Mouse (Mus musculus) midbrain, embryonic 11.5 days (tissue): ENCODE results near the gene Emc9. TPM values are rescaled to one million over a fixed set of nuclear protein-coding genes. Genes with fewer than 3 reads are reported as not detected.

Source experiments
- ATAC-seq: fragments of 200-750 bp; cut with Nextera tagmentation; 2 replicates; pipeline ENCODE4 v1.8.0; 2017; ENCODE audit warnings: moderate TSS enrichment, moderate library complexity; ENCODE audit not compliant: low FRiP score
- DNase-seq: peaks from one replicate; pipeline ENCODE4 v3.0.0; 2015; ENCODE audit warnings: low spot score; ENCODE audit errors: missing footprints
- H3K27ac ChIP-seq: fragments of 300-500 bp; sonication (generic); 2 replicates; pipeline ENCODE4 v1.5.1; 2014; ENCODE audit warnings: low read depth, low read length
- H3K27me3 ChIP-seq: fragments of 300-500 bp; sonication (generic); 2 replicates; pipeline ENCODE4 v1.6.1; 2014; ENCODE audit warnings: mild to moderate bottlenecking, low read length, moderate library complexity, mixed read lengths; ENCODE audit not compliant: control insufficient read depth, insufficient read depth
- H3K36me3 ChIP-seq: fragments of 300-500 bp; sonication (generic); 2 replicates; pipeline ENCODE4 v1.6.1; 2014; ENCODE audit warnings: mild to moderate bottlenecking, low read length, moderate library complexity, mixed read lengths; ENCODE audit not compliant: control insufficient read depth, insufficient read depth
- H3K4me1 ChIP-seq: fragments of 300-500 bp; sonication (generic); 2 replicates; pipeline ENCODE4 v1.6.1; 2014; ENCODE audit warnings: low read length; ENCODE audit not compliant: control insufficient read depth, insufficient read depth
- H3K4me2 ChIP-seq: fragments of 300-500 bp; sonication (generic); 2 replicates; pipeline ENCODE4 v1.6.1; 2014; ENCODE audit warnings: mild to moderate bottlenecking, moderate library complexity
- H3K4me3 ChIP-seq: fragments of 300-500 bp; sonication (generic); 2 replicates; pipeline ENCODE4 v1.5.1; 2014; ENCODE audit warnings: low read depth, low read length
- H3K9ac ChIP-seq: fragments of 300-500 bp; sonication (generic); 2 replicates; pipeline ENCODE4 v1.6.1; 2014; ENCODE audit warnings: low read length
- H3K9me3 ChIP-seq: fragments of 300-500 bp; sonication (generic); 2 replicates; pipeline ENCODE4 v1.6.1; 2016; ENCODE audit warnings: low read length; ENCODE audit not compliant: control insufficient read depth
- whole genome bisulfite sequencing: fragments of 180-500 bp; shearing (Covaris S2); extraction: QIAGEN DNeasy Blood & Tissue Kit; methylation state at CpG from one replicate; pipeline ENCODE4 v1.1.7; 2014; 5-methylcytosine and 5-hydroxymethylcytosine counted together
- polyA plus RNA-seq: library from polyadenylated mRNA; unstranded; fragments of >200 nt; fragmentation: Nextera tagmentation; extraction: Ambion mirVana; gene quantifications from 2 replicates; pipeline ENCODE4 v1.2.1, GENCODE M21; 2014

Gene Emc9
- polyA plus RNA-seq, 1 experiment from 2014 or later = 8.4 TPM

DNA sequence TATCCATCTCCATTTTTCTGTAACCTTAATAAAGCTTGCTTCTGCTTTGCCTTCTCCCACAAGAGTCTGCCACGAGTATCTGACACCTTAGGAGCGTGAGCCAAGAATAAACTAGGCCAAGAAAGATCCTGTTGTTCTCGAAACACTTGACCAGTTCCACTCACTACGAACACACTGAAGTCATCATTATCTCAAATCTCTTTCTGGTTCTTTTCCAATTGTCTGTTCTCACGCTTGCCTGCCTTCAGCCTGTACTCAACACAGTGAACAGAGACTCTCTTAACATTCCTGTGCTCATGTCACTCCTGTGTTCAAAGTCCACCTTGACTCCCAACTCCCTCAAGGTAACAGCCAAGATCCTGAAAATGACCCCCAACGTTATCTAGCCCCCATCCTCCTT lies 28.2 kb upstream of the Emc9 start:
- H3K9me3 ChIP-seq = no peaks in the 10 kb centered on the region
- WGBS = 70% methylated on average over 6 of the region's 6 CpGs
- H3K36me3 ChIP-seq = peaks cover 4% of the 10 kb centered on the region; the same call in 1 of the 2 replicates
- DNase-seq (no peak), ATAC-seq (no peak)
- no peaks in the 10 kb centered on the region for H3K27me3 ChIP-seq
- H3K4me1 ChIP-seq = no peaks in the 10 kb centered on the region
- no peak overlapping the region for H3K4me2 ChIP-seq
- no peak overlapping the region for H3K9ac ChIP-seq
- no peak overlapping the region for H3K27ac ChIP-seq
- H3K4me3 ChIP-seq = no peak overlapping the region

DNA sequence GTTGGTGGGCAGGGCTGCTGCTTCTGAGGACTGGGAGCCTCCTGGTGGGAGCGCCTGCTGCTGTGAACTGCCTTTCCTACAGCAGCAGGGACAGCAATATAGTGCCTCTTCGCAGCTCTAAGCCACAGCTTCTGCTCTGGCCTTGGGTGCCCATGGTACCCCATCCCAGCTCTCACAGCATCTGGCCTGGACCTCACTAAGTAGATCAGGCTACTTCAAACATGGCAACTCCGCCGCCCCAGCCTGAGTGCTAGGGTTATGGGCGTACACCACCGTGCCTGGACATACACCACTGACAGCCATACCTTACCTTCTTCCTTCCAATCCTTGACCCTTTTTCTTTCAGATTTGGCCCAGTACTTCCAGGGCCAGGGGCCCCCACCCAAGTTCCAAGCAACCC lies 23.2 kb upstream of the Emc9 start:
- H3K36me3 ChIP-seq = peaks cover 10% of the 10 kb centered on the region; the same call in 1 of the 2 replicates
- DNase-seq (no peak), ATAC-seq (no peak)
- H3K9ac ChIP-seq = no peak overlapping the region
- WGBS = 93% methylated on average over 6 of the region's 6 CpGs
- no peaks in the 10 kb centered on the region for H3K4me1 ChIP-seq
- no peak overlapping the region for H3K27ac ChIP-seq
- H3K4me2 ChIP-seq = no peak overlapping the region
- no peak overlapping the region for H3K4me3 ChIP-seq
- H3K9me3 ChIP-seq = no peaks in the 10 kb centered on the region
- no peaks in the 10 kb centered on the region for H3K27me3 ChIP-seq

- peaks cover 20% of the 10 kb centered on the region for H3K36me3 ChIP-seq
Measured at GRCm38 (mm10) chr14:55605743-55606459, 20.8 kb upstream of the Emc9 start.

GRCm38 (mm10) chr14:55604823-55605222 lies 19.7 kb upstream of the Emc9 start:
- no peaks in the 10 kb centered on the region for H3K9me3 ChIP-seq
- 97% methylated on average over 11 of the region's 11 CpGs for WGBS
- no peak overlapping the region for H3K9ac ChIP-seq
- peaks cover 20% of the 10 kb centered on the region for H3K36me3 ChIP-seq
- H3K4me3 ChIP-seq = no peak overlapping the region
- no peak for ATAC-seq
- H3K27me3 ChIP-seq = no peaks in the 10 kb centered on the region
- no peaks in the 10 kb centered on the region for H3K4me1 ChIP-seq
- H3K27ac ChIP-seq = no peak overlapping the region
- H3K4me2 ChIP-seq = no peak overlapping the region
- peak; percentile 56 for DNase-seq

More at GRCm38 (mm10) chr14:55605743-55606459, 20.8 kb upstream of the Emc9 start:
- no peaks in the 10 kb centered on the region for H3K4me1 ChIP-seq
- no peaks in the 10 kb centered on the region for H3K27me3 ChIP-seq
- no peaks in the 10 kb centered on the region for H3K9me3 ChIP-seq
- WGBS = 92% methylated on average over 16 of the region's 16 CpGs
- DNase-seq = peak; percentile 19
- no peak overlapping the region for H3K4me2 ChIP-seq
- H3K9ac ChIP-seq = no peak overlapping the region
- ATAC-seq = no peak
- no peak overlapping the region for H3K27ac ChIP-seq
- H3K4me3 ChIP-seq = no peak overlapping the region

- 23% methylated on average over 19 of the region's 19 CpGs for WGBS
- DNase-seq (peak; percentile 96), ATAC-seq (peak; percentile 89)
- no peak overlapping the region for H3K27ac ChIP-seq
- H3K4me1 ChIP-seq = no peaks in the 10 kb centered on the region
- peak overlapping the region; percentile 34; the same call in 1 of the 2 replicates for H3K9ac ChIP-seq
- H3K4me3 ChIP-seq = peak overlapping the region; percentile 10; the same call in 1 of the 2 replicates
- peak overlapping the region; percentile 28; the same call in 1 of the 2 replicates for H3K4me2 ChIP-seq
- peaks cover 23% of the 10 kb centered on the region for H3K36me3 ChIP-seq
- H3K9me3 ChIP-seq = no peaks in the 10 kb centered on the region
- H3K27me3 ChIP-seq = no peaks in the 10 kb centered on the region
Measured at GRCm38 (mm10) chr14:55603633-55604576, 18.8 kb upstream of the Emc9 start.

- ATAC-seq (no peak), DNase-seq (peak; percentile 73)
- Histone ChIP-seq H3K4me2 (peak within 1 kb of the TSS; percentile 28; the same call in 1 of the 2 replicates), H3K27me3 (no peaks in the 10 kb centered on the region), H3K36me3 (peaks cover 20% of the 10 kb centered on the region), H3K9ac (peak within 1 kb of the TSS; percentile 34; the same call in 1 of the 2 replicates), H3K9me3 (no peaks in the 10 kb centered on the region), H3K4me1 (no peaks in the 10 kb centered on the region), H3K27ac (no peak within 1 kb of the TSS), H3K4me3 (peak within 1 kb of the TSS; percentile 10; the same call in 1 of the 2 replicates)
- 88% methylated on average over 7 of the region's 7 CpGs for WGBS
Measured at GRCm38 (mm10) chr14:55603271-55603632, 18.1 kb upstream of the Emc9 start, which contains the start of gene Irf9. Gene Irf9 (plus strand): TSS chr14:55603571.

GRCm38 (mm10) chr14:55598521-55599390 lies 13.7 kb upstream of the Emc9 start:
- Histone ChIP-seq H3K27ac (no peak overlapping the region), H3K36me3 (peaks cover 34% of the 10 kb centered on the region), H3K4me2 (no peak overlapping the region), H3K4me1 (no peaks in the 10 kb centered on the region), H3K4me3 (no peak overlapping the region), H3K9me3 (no peaks in the 10 kb centered on the region), H3K27me3 (no peaks in the 10 kb centered on the region), H3K9ac (no peak overlapping the region)
- DNase-seq (peak; percentile 67), ATAC-seq (no peak)
- 95% methylated on average over 21 of the region's 21 CpGs for WGBS

- 78% methylated on average over 13 of the region's 13 CpGs for WGBS
- Histone ChIP-seq H3K4me1 (peaks cover 9% of the 10 kb centered on the region), H3K9me3 (no peaks in the 10 kb centered on the region), H3K4me3 (no peak overlapping the region), H3K9ac (no peak overlapping the region), H3K4me2 (no peak overlapping the region), H3K27me3 (no peaks in the 10 kb centered on the region), H3K36me3 (peaks cover 26% of the 10 kb centered on the region), H3K27ac (no peak overlapping the region)
- no peak for ATAC-seq
- peak; percentile 66 for DNase-seq
Measured at GRCm38 (mm10) chr14:55596036-55596690, 11.1 kb upstream of the Emc9 start.
